ENCODE assay signal across 31 mouse cellular contexts in genomic region chr10:95911016-95911415, GRCm38 (mm10). TPM values are rescaled to one million over a fixed set of nuclear protein-coding genes. Genes with fewer than 3 reads are reported as not detected.
DNase-seq lines count a peak whose midpoint lies in the region; ATAC-seq and TF ChIP-seq lines count a peak whose summit lies in the region.
"Had no signal": no experiment of that assay in that cellular context is flagged by ENCODE, and none has a peak within 500 bp of the region (broad histone marks: within the 10 kb centered on the region; RNA-seq: fewer than 3 reads in every experiment).

No protein-coding gene starts in this region.

- no peaks in the 10 kb centered on the region for H3K4me1 ChIP-seq in embryonic facial prominence, embryonic 11.5 days (ENCODE audit: control insufficient read depth, insufficient read depth, low read length)
- no peaks in the 10 kb centered on the region for H3K4me1 ChIP-seq in embryonic facial prominence, embryonic 10.5 days
- no peaks in the 10 kb centered on the region for H3K4me1 ChIP-seq in limb, embryonic 14.5 days (ENCODE audit: control insufficient read depth, insufficient read depth, low read length)
- H3K4me1 ChIP-seq in limb, embryonic 10.5 days: peaks cover 24% of the 10 kb centered on the region
- H3K4me1 ChIP-seq: embryonic facial prominence, embryonic 12.5 days; hindbrain, embryonic 13.5 days; megakaryocyte, embryonic 14.5 days; midbrain, embryonic 12.5 days; neural tube, embryonic 15.5 days had no signal

- no peak overlapping the region for H3K27ac ChIP-seq in embryonic facial prominence, embryonic 11.5 days (replicated peaks; ENCODE audit: low read depth, low read length)
- no peak overlapping the region for H3K27ac ChIP-seq in embryonic facial prominence, embryonic 10.5 days (replicated peaks)
- no peak overlapping the region for H3K27ac ChIP-seq in limb, embryonic 14.5 days (replicated peaks; ENCODE audit: low read depth, low read length)
- H3K27ac ChIP-seq in limb, embryonic 10.5 days: no peak overlapping the region
- H3K27ac ChIP-seq: embryonic facial prominence, embryonic 12.5 days; hindbrain, embryonic 13.5 days; kidney, postnatal 0 days; limb, embryonic 15.5 days; liver, embryonic 13.5 days; midbrain, embryonic 12.5 days; neural tube, embryonic 15.5 days had no signal

- no peaks in the 10 kb centered on the region for H3K36me3 ChIP-seq in embryonic facial prominence, embryonic 11.5 days (replicated peaks; ENCODE audit: control insufficient read depth, insufficient read depth, low read depth, low read length)
- no peaks in the 10 kb centered on the region for H3K36me3 ChIP-seq in embryonic facial prominence, embryonic 10.5 days (replicated peaks)
- no peaks in the 10 kb centered on the region for H3K36me3 ChIP-seq in limb, embryonic 14.5 days (ENCODE audit: control insufficient read depth, insufficient read depth, low read length)
- no peaks in the 10 kb centered on the region for H3K36me3 ChIP-seq in limb, embryonic 10.5 days
- H3K36me3 ChIP-seq: embryonic facial prominence, embryonic 12.5 days; hindbrain, embryonic 13.5 days; limb, embryonic 15.5 days; liver, embryonic 13.5 days; midbrain, embryonic 12.5 days; neural tube, embryonic 15.5 days had no signal

- H3K9me3 ChIP-seq in embryonic facial prominence, embryonic 11.5 days (replicated peaks; ENCODE audit: control insufficient read depth, low read length): no peaks in the 10 kb centered on the region
- H3K9me3 ChIP-seq in embryonic facial prominence, embryonic 10.5 days: no peaks in the 10 kb centered on the region
- no peaks in the 10 kb centered on the region for H3K9me3 ChIP-seq in limb, embryonic 14.5 days (ENCODE audit: control insufficient read depth, low read length)
- no peaks in the 10 kb centered on the region for H3K9me3 ChIP-seq in limb, embryonic 10.5 days (replicated peaks)
- H3K9me3 ChIP-seq: embryonic facial prominence, embryonic 12.5 days; hindbrain, embryonic 13.5 days; limb, embryonic 15.5 days; liver, embryonic 13.5 days; midbrain, embryonic 12.5 days; neural tube, embryonic 15.5 days had no signal

- no peak for ATAC-seq in embryonic facial prominence, embryonic 11.5 days (replicated peaks; ENCODE audit: insufficient number of reproducible peaks, low FRiP score, low TSS enrichment, low read depth)
- ATAC-seq in limb, embryonic 14.5 days (ENCODE audit: low FRiP score, low read depth): no peak
- ATAC-seq: forebrain, embryonic 16.5 days; intestine, embryonic 16.5 days; lung, postnatal 0 days; Patski had no signal

- no peak overlapping the region for H3K9ac ChIP-seq in embryonic facial prominence, embryonic 11.5 days (replicated peaks; ENCODE audit: low read length)
- no peak overlapping the region for H3K9ac ChIP-seq in limb, embryonic 14.5 days (ENCODE audit: low read depth, low read length, severe bottlenecking)
- H3K9ac ChIP-seq: embryonic facial prominence, embryonic 12.5 days; hindbrain, embryonic 13.5 days; limb, embryonic 15.5 days; liver, embryonic 13.5 days; midbrain, embryonic 12.5 days; neural tube, embryonic 15.5 days had no signal

- no peak for TF ChIP-seq POLR2A in limb, embryonic 14.5 days (IDR thresholded peaks at IDR 0.05; ENCODE audit: borderline replicate concordance, extremely low read depth, insufficient read depth, insufficient read length)

- H3K4me2 ChIP-seq in embryonic facial prominence, embryonic 11.5 days (ENCODE audit: low read depth, low read length): no peak overlapping the region
- H3K4me2 ChIP-seq in limb, embryonic 14.5 days (replicated peaks; ENCODE audit: low read depth, low read length, severe bottlenecking): no peak overlapping the region
- H3K4me2 ChIP-seq: embryonic facial prominence, embryonic 12.5 days; heart, embryonic 11.5 days; hindbrain, embryonic 13.5 days; limb, embryonic 15.5 days; liver, embryonic 13.5 days; midbrain, embryonic 12.5 days; neural tube, embryonic 15.5 days had no signal

- DNase-seq in embryonic facial prominence, embryonic 11.5 days (ENCODE audit: low spot score): peak; percentile 43
- DNase-seq in embryonic facial prominence, embryonic 10.5 days (ENCODE audit: low spot score): no peak
- DNase-seq in limb, embryonic 14.5 days (ENCODE audit: low spot score): peak; percentile 12
- no peak for DNase-seq in limb, embryonic 10.5 days (ENCODE audit: low spot score)
- DNase-seq in NIH3T3 (ENCODE audit: low read depth): peak; percentile 86
- peak; percentile 27 for DNase-seq in forelimb bud, embryonic 11.5 days (ENCODE audit: low read depth, low spot score)
- no peak for DNase-seq in kidney, postnatal 4 days
- no peak for DNase-seq in natural killer cell, adult 2 months (ENCODE audit: low spot score in 2 of 2)
- DNase-seq: adrenal gland, postnatal 14 days; cerebellum, adult 8-10 months; heart, postnatal 4 days; kidney, adult 8-10 months; liver, embryonic 13.5 days; lung, adult 18-20 months; lung, postnatal 4 days; retina, postnatal 1 day; spleen, adult 18-20 months; thymus, adult 18-20 months; thymus, postnatal 25 days had no signal

- WGBS in embryonic facial prominence, embryonic 11.5 days: 62% methylated on average over 5 of the region's 5 CpGs
- WGBS in embryonic facial prominence, embryonic 10.5 days: 69% methylated on average over 5 of the region's 5 CpGs
- 29% methylated on average over 5 of the region's 5 CpGs for WGBS in limb, embryonic 14.5 days
- 65% methylated on average over 5 of the region's 5 CpGs for WGBS in limb, embryonic 10.5 days

- no peak overlapping the region for H3K4me3 ChIP-seq in embryonic facial prominence, embryonic 11.5 days (ENCODE audit: low read depth, low read length)
- no peak overlapping the region for H3K4me3 ChIP-seq in embryonic facial prominence, embryonic 10.5 days
- no peak overlapping the region for H3K4me3 ChIP-seq in limb, embryonic 14.5 days (replicated peaks; ENCODE audit: low read length)
- no peak overlapping the region for H3K4me3 ChIP-seq in limb, embryonic 10.5 days
- H3K4me3 ChIP-seq: embryonic facial prominence, embryonic 12.5 days; hindbrain, embryonic 13.5 days; limb, embryonic 15.5 days; liver, embryonic 13.5 days; megakaryocyte, embryonic 14.5 days; midbrain, embryonic 12.5 days; neural tube, embryonic 15.5 days had no signal

- H3K27me3 ChIP-seq in embryonic facial prominence, embryonic 11.5 days (ENCODE audit: control insufficient read depth, insufficient read depth, low read length): no peaks in the 10 kb centered on the region
- H3K27me3 ChIP-seq in embryonic facial prominence, embryonic 10.5 days (replicated peaks; ENCODE audit: low read depth, poor library complexity, severe bottlenecking): no peaks in the 10 kb centered on the region
- no peaks in the 10 kb centered on the region for H3K27me3 ChIP-seq in limb, embryonic 14.5 days (ENCODE audit: control insufficient read depth, insufficient read depth, low read length)
- no peaks in the 10 kb centered on the region for H3K27me3 ChIP-seq in limb, embryonic 10.5 days (ENCODE audit: low read depth, poor library complexity, severe bottlenecking)
- H3K27me3 ChIP-seq: embryonic facial prominence, embryonic 12.5 days; hindbrain, embryonic 13.5 days; limb, embryonic 15.5 days; liver, embryonic 13.5 days; midbrain, embryonic 12.5 days; neural tube, embryonic 15.5 days; Patski had no signal

RNA-seq across cellular contexts. Expression of gene Eea1, which starts 29.4 kb away (rescaled TPM):
- 11.8 and 12.8 TPM in 2 replicates for polyA plus RNA-seq in embryonic facial prominence, embryonic 11.5 days (2014; fragmentation: Nextera tagmentation; extraction: Ambion mirVana)
- polyA plus RNA-seq in embryonic facial prominence, embryonic 10.5 days (2016; fragmentation: Nextera tagmentation; extraction: Ambion mirVana): 9.0 and 10.2 TPM in 2 replicates
- polyA plus RNA-seq in limb, embryonic 14.5 days (2012; rRNA removed): 10.1 and 11.4 TPM in 2 replicates
- polyA plus RNA-seq in limb, embryonic 14.5 days (2014; fragmentation: Nextera tagmentation; extraction: Ambion mirVana): 23.0 and 24.0 TPM in 2 replicates
- 5.1 and 6.1 TPM in 2 replicates for polyA plus RNA-seq in limb, embryonic 10.5 days (2016; fragmentation: Nextera tagmentation; extraction: Ambion mirVana)

Comparison
In these comparisons a context has a peak if more than half of its experiments do, and no peak if none do; other contexts are left out.
1. DNase-seq: peak in embryonic facial prominence, embryonic 11.5 days (single experiment), limb, embryonic 14.5 days (single experiment), NIH3T3 (single experiment) and forelimb bud, embryonic 11.5 days (single experiment); none in embryonic facial prominence, embryonic 10.5 days (single experiment), limb, embryonic 10.5 days (single experiment), kidney, postnatal 4 days (0 of 2) and natural killer cell, adult 2 months (0 of 2).